Mouse (Mus musculus) forebrain, embryonic 10.5 days (tissue): Measurements from ENCODE around the gene Cnga3. TPM values are rescaled to one million over a fixed set of nuclear protein-coding genes. Genes with fewer than 3 reads are reported as not detected.

Experiments
- DNase-seq: peaks from one replicate; pipeline ENCODE4 v3.0.0-alpha.2; 2017; ENCODE audit warnings: low spot score; ENCODE audit errors: extremely low spot score
- H3K27ac ChIP-seq: fragments of 300-500 bp; sonication (generic); 2 replicates; pipeline ENCODE4 v1.5.1; 2016; ENCODE audit warnings: mild to moderate bottlenecking
- H3K27me3 ChIP-seq: fragments of 300-500 bp; sonication (generic); 2 replicates; pipeline ENCODE4 v1.6.1; 2016; ENCODE audit warnings: mild to moderate bottlenecking; ENCODE audit not compliant: poor library complexity, severe bottlenecking
- H3K36me3 ChIP-seq: fragments of 300-500 bp; sonication (generic); replicated peaks from 2 replicates; pipeline ENCODE4 v1.6.1; 2016; ENCODE audit warnings: mild to moderate bottlenecking, moderate library complexity
- H3K4me1 ChIP-seq: fragments of 300-500 bp; sonication (generic); 2 replicates; pipeline ENCODE4 v1.6.1; 2016
- H3K4me3 ChIP-seq: fragments of 300-500 bp; sonication (generic); 2 replicates; pipeline ENCODE4 v1.5.1; 2016; ENCODE audit warnings: mild to moderate bottlenecking, moderate library complexity
- H3K9me3 ChIP-seq: fragments of 300-500 bp; sonication (generic); 2 replicates; pipeline ENCODE4 v1.6.1; 2016; ENCODE audit warnings: mild to moderate bottlenecking, moderate library complexity
- WGBS: fragments of 180-500 bp; shearing (Covaris S2); methylation state at CpG from one replicate; pipeline ENCODE4 v1.1.7; 2016; 5-methylcytosine and 5-hydroxymethylcytosine counted together
- polyA plus RNA-seq: library from polyadenylated mRNA; unstranded; fragments of >200 nt; fragmentation: Nextera tagmentation; extraction: Ambion mirVana; gene quantifications from 2 replicates; pipeline ENCODE4 v1.2.1, GENCODE M21; 2016

Gene Cnga3
- polyA plus RNA-seq, 1 experiment from 2014 or later = not detected

DNA sequence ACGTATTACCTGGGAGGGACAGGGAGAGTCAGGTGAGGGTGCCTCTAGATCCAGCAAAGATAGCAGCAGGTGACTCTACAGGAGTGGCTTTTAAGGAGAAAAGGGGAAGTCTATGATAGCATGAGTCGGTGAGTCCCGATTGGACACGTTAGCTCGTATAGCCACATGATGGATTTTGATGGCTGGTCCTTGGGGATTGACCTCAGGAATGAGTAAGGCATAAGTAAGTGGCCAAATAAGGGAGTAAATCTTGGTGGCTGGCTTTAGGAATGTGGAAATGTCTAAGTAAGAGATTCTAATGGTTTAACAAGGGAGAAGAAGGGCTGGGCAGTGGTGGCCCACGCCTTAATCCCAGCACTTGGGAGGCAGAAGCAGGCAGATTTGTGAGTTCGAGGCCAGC lies 74.7 kb downstream of the Cnga3 start:
- Histone ChIP-seq H3K27ac (no peak overlapping the region), H3K4me1 (no peaks in the 10 kb centered on the region), H3K36me3 (no peaks in the 10 kb centered on the region), H3K9me3 (no peaks in the 10 kb centered on the region), H3K4me3 (no peak overlapping the region), H3K27me3 (no peaks in the 10 kb centered on the region)
- no peak for DNase-seq
- WGBS = 88% methylated on average over 7 of the region's 7 CpGs

DNA sequence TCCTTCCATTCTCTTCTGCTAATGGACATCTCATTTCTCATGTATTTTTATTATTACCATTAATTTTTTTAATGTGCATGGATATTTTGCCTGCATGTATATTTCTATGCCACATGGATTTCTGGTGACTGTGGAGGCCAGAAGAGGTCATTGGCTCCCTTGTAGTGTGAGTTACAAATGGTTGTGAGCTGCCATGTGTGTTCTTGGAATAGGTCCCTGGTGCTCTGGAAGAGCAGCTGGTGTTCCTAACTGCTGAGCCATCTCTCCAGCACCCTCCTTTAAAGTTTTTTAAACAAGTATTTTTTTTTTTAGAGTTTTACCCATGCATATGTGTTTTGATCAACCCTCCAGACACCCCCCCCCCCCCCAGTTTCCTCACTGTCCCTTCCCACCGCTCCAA lies 82.2 kb downstream of the Cnga3 start:
- Histone ChIP-seq H3K36me3 (no peaks in the 10 kb centered on the region), H3K27me3 (peaks cover 11% of the 10 kb centered on the region), H3K4me1 (peaks cover 9% of the 10 kb centered on the region), H3K27ac (no peak overlapping the region), H3K9me3 (no peaks in the 10 kb centered on the region), H3K4me3 (no peak overlapping the region)
- no peak for DNase-seq
- 58% methylated on average over 1 of the region's 1 CpGs for WGBS

DNA sequence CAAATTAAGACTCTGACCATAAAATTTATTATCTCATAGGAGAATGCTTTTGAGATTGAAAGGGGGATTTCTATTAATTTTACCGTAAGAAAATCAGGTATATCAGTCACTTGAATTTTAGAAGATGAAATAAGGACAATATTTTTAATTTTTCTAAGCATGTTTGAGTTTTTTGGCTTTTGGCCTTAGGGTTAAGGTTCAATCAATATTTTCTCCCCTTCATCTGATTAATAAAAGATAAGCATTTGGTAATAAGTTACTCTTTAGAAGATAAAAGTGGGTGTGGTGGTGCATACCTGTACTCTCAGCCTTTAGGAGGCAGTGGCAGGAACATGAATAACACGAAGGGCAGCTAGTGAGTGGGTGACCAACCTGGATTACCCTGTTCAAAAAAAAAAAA lies 84.7 kb downstream of the Cnga3 start:
- no peaks in the 10 kb centered on the region for H3K9me3 ChIP-seq
- 89% methylated on average over 2 of the region's 2 CpGs for WGBS
- no peak overlapping the region for H3K27ac ChIP-seq
- H3K4me1 ChIP-seq = peaks cover 9% of the 10 kb centered on the region
- peaks cover 11% of the 10 kb centered on the region for H3K27me3 ChIP-seq
- no peak overlapping the region for H3K4me3 ChIP-seq
- no peak for DNase-seq
- H3K36me3 ChIP-seq = no peaks in the 10 kb centered on the region

DNA sequence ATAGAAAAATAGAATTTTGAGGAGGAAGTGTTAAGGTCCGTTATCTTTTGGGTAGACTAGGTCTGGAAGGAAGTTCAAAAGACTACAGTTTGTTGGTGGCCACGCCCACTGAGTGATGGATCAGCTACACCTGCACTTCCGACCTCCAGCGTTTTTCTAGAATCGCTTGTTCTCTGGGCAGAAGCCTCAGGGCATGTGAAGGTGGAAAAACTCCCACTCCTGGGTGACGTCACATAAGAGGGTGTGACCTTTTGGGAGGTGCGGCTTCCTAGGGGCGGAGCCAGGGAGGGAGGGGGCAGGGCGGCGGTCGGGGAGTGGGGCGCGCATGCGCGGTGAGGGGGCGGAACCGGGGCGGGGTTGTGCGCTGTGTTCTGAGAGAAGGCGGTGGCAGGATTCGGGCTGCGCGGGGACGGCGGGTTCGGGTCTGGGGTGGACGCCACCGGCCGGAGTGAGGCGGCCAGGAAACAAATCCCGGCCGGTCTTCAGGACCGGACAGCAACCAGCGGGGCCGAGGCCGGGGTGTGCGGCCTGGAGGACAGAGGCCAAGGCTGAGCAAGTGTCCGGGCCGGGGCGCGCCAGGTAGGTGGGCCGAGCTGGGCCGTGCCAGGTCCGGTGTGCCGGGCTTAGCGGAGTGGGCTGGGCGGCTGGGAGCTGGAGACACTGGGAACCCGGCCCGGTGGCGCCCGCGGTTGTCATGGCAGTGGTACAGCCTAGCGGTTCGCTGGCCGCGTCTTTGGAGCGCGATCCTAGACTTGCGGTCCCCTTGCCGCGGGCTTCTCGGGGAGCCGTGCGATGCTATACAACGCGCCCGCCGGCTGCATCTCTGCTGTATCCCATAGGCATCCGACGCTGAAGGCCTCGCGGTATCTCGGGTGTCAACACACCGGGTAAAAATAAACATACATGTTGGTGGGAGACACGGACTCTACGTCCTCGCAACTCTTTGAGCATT lies 85.6 kb downstream of the Cnga3 start, which contains the start of gene Inpp4a:
Gene Inpp4a, plus strand, starts transcription at position 326 of the 952 bp plus-strand sequence.
- Histone ChIP-seq H3K27me3 (peaks cover 11% of the 10 kb centered on the region), H3K9me3 (no peaks in the 10 kb centered on the region), H3K4me3 (peak within 1 kb of the TSS; percentile 86), H3K36me3 (no peaks in the 10 kb centered on the region), H3K4me1 (peaks cover 9% of the 10 kb centered on the region), H3K27ac (peak within 1 kb of the TSS; percentile 85)
- 1% methylated on average over 76 of the region's 77 CpGs for whole genome bisulfite sequencing
- DNase-seq = peak; percentile 96

DNA sequence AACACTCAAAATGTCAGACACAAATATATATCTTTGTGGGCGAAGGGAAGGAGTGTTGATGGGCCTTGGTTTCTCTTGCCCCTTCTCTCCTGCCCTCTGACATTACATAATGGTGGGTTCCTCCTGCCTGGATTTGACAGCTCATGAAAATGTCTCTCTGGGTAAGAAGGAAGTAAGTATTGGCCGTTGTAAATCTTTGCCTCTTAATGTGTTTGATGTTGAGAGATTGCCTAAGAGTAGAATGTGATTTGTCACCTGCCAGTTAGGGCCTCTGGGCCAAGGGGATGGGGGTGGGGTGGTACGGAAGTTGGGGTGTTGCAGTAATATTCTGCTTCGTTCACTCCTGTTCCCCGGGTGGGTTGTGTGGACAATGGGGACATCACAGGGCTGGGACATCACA lies 86.4 kb downstream of the Cnga3 start:
- H3K36me3 ChIP-seq = no peaks in the 10 kb centered on the region
- H3K9me3 ChIP-seq = no peaks in the 10 kb centered on the region
- 80% methylated on average over 5 of the region's 5 CpGs for WGBS
- H3K27ac ChIP-seq = no peak overlapping the region
- peak overlapping the region; percentile 86 for H3K4me3 ChIP-seq
- DNase-seq = no peak
- H3K27me3 ChIP-seq = peaks cover 11% of the 10 kb centered on the region
- peaks cover 9% of the 10 kb centered on the region for H3K4me1 ChIP-seq

DNA sequence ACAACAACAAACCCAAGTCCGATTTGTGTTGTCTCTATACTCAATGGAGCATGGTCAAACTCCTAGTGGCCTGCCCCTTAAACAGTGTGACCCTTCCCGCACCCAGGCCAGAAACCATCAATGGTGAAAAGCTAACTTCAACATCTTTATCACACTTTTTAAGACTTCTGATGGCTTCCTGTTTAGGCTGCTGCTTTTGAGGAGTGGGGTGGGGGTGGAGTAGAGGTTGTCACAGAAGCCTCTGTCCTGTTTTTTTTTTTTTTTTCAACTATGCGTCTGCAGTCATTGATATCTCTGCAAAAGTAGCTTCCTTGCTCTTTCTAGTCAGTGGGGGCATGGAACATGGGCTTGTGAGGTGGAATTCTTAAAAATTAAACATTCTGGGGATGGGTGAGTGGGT lies 88.6 kb downstream of the Cnga3 start:
- Histone ChIP-seq H3K36me3 (no peaks in the 10 kb centered on the region), H3K27me3 (peaks cover 11% of the 10 kb centered on the region), H3K4me3 (no peak overlapping the region), H3K4me1 (peaks cover 9% of the 10 kb centered on the region), H3K9me3 (no peaks in the 10 kb centered on the region), H3K27ac (no peak overlapping the region)
- no peak for DNase-seq
- 88% methylated on average over 3 of the region's 3 CpGs for WGBS

DNA sequence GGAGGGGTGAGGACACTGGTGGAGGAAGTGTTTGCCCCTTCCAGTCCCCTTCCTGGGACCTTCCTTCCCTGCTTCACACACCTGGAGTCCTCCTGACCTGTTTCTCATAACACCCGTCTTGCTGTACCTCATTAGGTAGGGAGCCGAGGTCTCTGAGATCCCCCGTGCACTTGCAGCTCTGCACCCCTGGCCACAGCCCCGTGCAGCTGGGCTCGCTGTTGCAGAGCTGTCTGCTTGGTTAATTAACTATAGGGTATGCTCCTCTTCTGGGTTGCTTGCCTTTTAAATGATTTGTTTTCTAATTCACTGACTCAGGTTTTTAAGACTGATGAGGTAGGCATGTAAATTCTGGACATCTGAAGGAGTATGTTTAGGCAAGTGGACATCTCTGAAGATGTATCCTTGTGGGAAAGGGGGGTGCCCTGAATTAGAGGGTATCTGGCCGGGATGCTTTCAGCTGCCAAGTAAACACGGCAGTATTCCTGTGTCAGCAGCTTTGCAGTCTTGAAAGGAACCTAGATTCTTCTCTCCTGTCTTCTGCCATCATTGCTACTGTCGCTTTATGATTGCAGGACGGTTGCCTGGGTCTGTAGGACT lies 91.6 kb downstream of the Cnga3 start:
- Histone ChIP-seq H3K4me3 (no peak overlapping the region), H3K4me1 (peaks cover 3% of the 10 kb centered on the region), H3K27me3 (peaks cover 5% of the 10 kb centered on the region), H3K9me3 (peaks cover 5% of the 10 kb centered on the region; the same call in 1 of the 2 replicates), H3K27ac (no peak overlapping the region), H3K36me3 (no peaks in the 10 kb centered on the region)
- no peak for DNase-seq
- WGBS = 88% methylated on average over 9 of the region's 9 CpGs

DNA sequence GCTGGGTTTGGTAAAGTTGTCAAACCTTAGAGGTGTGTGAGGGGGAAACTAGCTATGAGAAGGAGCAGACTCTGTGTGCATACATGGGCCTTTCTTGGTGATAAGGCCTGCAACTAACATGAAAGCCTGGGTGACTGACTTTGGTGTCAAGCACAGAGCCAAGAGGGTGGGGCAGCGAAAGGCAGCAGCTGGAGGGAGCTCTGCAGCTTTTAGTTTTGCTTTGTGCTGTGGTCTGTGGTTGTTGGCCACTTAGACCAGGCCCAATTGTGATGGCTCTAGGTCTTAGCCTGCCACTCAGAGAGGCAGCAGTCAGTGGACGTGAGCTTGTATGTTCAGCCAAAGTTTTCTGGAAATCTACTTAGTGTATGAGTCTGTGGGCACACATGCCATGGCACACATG lies 93.4 kb downstream of the Cnga3 start:
- no peak for DNase-seq
- WGBS = 94% methylated on average over 2 of the region's 2 CpGs
- no peaks in the 10 kb centered on the region for H3K36me3 ChIP-seq
- H3K27me3 ChIP-seq = no peaks in the 10 kb centered on the region
- no peaks in the 10 kb centered on the region for H3K4me1 ChIP-seq
- no peak overlapping the region for H3K4me3 ChIP-seq
- H3K9me3 ChIP-seq = peaks cover 6% of the 10 kb centered on the region; the same call in 1 of the 2 replicates
- no peak overlapping the region for H3K27ac ChIP-seq

DNA sequence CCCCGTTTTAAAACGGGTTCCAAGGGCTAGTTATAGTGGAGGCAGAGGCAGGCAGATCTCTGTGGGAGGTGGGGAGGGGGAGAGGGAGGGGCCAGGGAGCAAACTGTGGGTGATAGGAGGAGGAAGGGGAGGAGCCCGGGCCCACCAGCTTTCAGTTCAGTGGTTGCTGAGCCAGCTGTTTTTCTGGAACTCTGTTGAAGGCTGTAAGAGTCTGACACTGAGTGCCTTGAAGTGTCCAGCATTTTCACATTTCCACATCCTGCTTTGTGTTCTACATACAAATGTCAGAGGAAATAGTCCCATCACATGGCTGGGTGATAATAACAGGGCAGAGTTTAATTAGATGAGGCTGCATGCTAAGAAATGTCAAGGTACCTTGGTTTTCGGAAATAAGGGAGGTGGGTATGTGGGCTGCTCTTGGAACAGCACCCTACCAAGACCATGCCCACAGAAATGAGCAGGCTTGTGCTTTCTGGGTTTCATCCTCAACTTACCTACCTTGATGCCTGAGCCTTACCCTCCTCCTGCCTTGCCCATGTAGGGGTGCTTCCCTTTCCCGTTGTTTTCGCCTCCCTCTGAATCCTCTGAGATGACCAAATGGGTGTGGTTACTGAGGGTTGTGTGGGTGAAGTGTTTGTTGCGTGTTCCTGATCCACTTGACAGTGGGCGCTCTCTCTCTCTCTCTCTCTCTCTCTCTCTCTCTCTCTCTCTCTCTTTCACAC lies 93.9 kb downstream of the Cnga3 start:
- no peak overlapping the region for H3K27ac ChIP-seq
- WGBS = 89% methylated on average over 8 of the region's 8 CpGs
- no peaks in the 10 kb centered on the region for H3K4me1 ChIP-seq
- peaks cover 6% of the 10 kb centered on the region; the same call in 1 of the 2 replicates for H3K9me3 ChIP-seq
- DNase-seq = no peak
- no peak overlapping the region for H3K4me3 ChIP-seq
- no peaks in the 10 kb centered on the region for H3K36me3 ChIP-seq
- no peaks in the 10 kb centered on the region for H3K27me3 ChIP-seq

DNA sequence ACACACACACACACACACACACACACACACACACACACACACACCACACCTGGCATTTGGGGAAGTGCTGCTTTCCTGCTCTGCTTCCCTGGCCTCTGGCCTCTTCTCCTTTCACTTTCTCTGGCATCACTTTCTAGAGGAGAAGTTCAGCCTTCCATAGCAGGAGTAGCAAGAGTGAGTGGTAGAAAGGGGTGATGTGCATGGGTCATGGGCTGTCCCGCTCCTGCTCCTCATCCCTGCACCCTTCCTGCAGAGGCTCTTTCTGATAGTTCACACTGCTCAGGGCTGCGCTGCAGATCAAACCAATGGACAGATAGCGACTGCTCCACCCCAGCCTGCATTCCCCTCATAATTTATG lies 94.5 kb downstream of the Cnga3 start:
- no peak overlapping the region for H3K4me3 ChIP-seq
- H3K27me3 ChIP-seq = no peaks in the 10 kb centered on the region
- no peak overlapping the region for H3K27ac ChIP-seq
- 94% methylated on average over 3 of the region's 3 CpGs for WGBS
- no peaks in the 10 kb centered on the region for H3K36me3 ChIP-seq
- no peaks in the 10 kb centered on the region for H3K4me1 ChIP-seq
- DNase-seq = no peak
- H3K9me3 ChIP-seq = peaks cover 6% of the 10 kb centered on the region; the same call in 1 of the 2 replicates

DNA sequence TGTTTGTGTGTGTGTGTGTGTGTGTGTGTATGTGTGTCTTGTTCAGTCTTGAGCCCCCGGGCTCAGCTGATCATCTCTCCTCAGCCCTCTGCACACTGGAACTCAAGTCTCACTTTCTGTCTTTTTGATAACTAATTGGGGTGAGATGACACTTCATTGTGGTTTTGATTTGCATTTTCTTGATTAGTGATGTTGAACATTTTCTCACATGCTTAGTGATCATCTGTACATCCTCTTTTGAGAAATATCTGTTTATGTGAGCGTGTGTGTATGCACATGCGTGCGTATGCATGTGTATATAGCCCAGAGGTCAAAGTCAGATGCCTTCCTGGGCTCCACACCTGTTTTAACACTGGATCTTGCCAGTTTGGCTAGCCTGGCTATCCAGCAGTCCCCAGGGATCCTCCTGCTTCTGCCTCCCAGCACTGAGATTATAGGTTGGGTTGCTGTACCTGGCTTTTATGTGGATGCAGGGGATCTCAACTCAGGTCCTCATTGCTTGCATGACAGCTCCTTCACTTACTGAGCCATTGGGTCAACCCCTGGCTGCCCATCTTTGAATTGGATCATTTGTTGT lies 95.8 kb downstream of the Cnga3 start:
- H3K27me3 ChIP-seq = no peaks in the 10 kb centered on the region
- DNase-seq = no peak
- no peak overlapping the region for H3K4me3 ChIP-seq
- H3K36me3 ChIP-seq = no peaks in the 10 kb centered on the region
- no peak overlapping the region for H3K27ac ChIP-seq
- peaks cover 6% of the 10 kb centered on the region; the same call in 1 of the 2 replicates for H3K9me3 ChIP-seq
- H3K4me1 ChIP-seq = peaks cover 9% of the 10 kb centered on the region
- 94% methylated on average over 4 of the region's 4 CpGs for whole genome bisulfite sequencing
